Mouse (Mus musculus) heart, adult 2 months (tissue): Measurements from ENCODE around the gene Swsap1. TPM values are rescaled to one million over a fixed set of nuclear protein-coding genes. Genes with fewer than 3 reads are reported as not detected.

Experiments used
- DNase-seq, 2 experiments: peaks; one replicate each; pipeline ENCODE4 v3.0.0; 2021
- H3K27ac ChIP-seq: fragments of 200-600 bp; 2 replicates; pipeline ENCODE4 v1.8.1; 2022
- H3K27me3 ChIP-seq: fragments of 200-500 bp; 2 replicates; pipeline ENCODE4 v1.6.1; 2012; ENCODE audit warnings: mild to moderate bottlenecking, low read length, inconsistent platforms, mixed read lengths; ENCODE audit not compliant: control insufficient read depth, insufficient read depth
- H3K36me3 ChIP-seq: fragments of 200-500 bp; 2 replicates; pipeline ENCODE4 v1.6.1; 2012; ENCODE audit warnings: low read length, inconsistent platforms; ENCODE audit not compliant: control insufficient read depth, insufficient read depth
- H3K4me1 ChIP-seq: fragments of 200-500 bp; 2 replicates; pipeline ENCODE4 v1.6.1; 2011; ENCODE audit warnings: low read length; ENCODE audit not compliant: control insufficient read depth, insufficient read depth
- H3K4me3 ChIP-seq: fragments of 200-600 bp; 2 replicates; pipeline ENCODE4 v1.8.1; 2022
- H3K79me2 ChIP-seq: fragments of 200-500 bp; replicated peaks from 2 replicates; pipeline ENCODE4 v1.6.1; 2012; ENCODE audit warnings: mild to moderate bottlenecking, inconsistent platforms, low read length, moderate library complexity, mixed read lengths; ENCODE audit not compliant: control insufficient read depth, insufficient read depth
- H3K9ac ChIP-seq: fragments of 200-500 bp; 2 replicates; pipeline ENCODE4 v1.6.1; 2012; ENCODE audit warnings: low read depth, mild to moderate bottlenecking, control low read depth, inconsistent platforms, low read length, mixed read lengths
- CTCF ChIP-seq: fragments of 200-600 bp; IDR thresholded peaks from 2 replicates; pipeline ENCODE4 v1.8.1; 2022; ENCODE audit warnings: antibody characterized with exemption, mild to moderate bottlenecking, moderate library complexity
- EP300 ChIP-seq: fragments of 200-500 bp; IDR thresholded peaks from 2 replicates; pipeline ENCODE4 v1.6.1; 2011; ENCODE audit warnings: low read depth, low read length, control low read depth; ENCODE audit not compliant: insufficient read depth
- POLR2A ChIP-seq: fragments of 200-500 bp; IDR thresholded peaks from 2 replicates; pipeline ENCODE4 v1.6.1; 2011; ENCODE audit warnings: mild to moderate bottlenecking, low read depth, low read length, control low read depth; ENCODE audit not compliant: insufficient read depth
- WGBS: fragments of 180-500 bp; shearing (Covaris S2); methylation state at CpG from one replicate; pipeline ENCODE4 v1.1.7; 2018; 5-methylcytosine and 5-hydroxymethylcytosine counted together
- intact Hi-C: fragments of 180-260 bp; cut with DNase I; formaldehyde crosslinking; loops from one replicate; pipeline ENCODE4 v1.15.1; 2025
- polyA plus RNA-seq: library from polyadenylated mRNA; depleted of rRNA; stranded (reverse); fragments of >200 nt; gene quantifications from 2 replicates; pipeline ENCODE4 v1.2.3, GENCODE M21; 2012
- total RNA-seq, 2 experiments: library from RNA; stranded (reverse); gene quantifications; 2 replicates each; pipeline ENCODE4 v1.2.3; 2021

Swsap1 gene
- total and polyA plus RNA-seq, 3 experiments: 6.2 to 7.4 (median 6.5) TPM

GRCm38 (mm10) chr9:21988421-21989101 lies 33.0 kb downstream of the Swsap1 start:
- TF ChIP-seq CTCF (no peak), POLR2A (no peak), EP300 (no peak)
- H3K79me2 ChIP-seq: no peaks in the 10 kb centered on the region
- intact Hi-C loops: no loop called here
- H3K27ac ChIP-seq: no peak overlapping the region
- H3K4me3 ChIP-seq: peak overlapping the region; percentile 58
- no peak for DNase-seq
- peak overlapping the region; percentile 63 for H3K9ac ChIP-seq
- H3K27me3 ChIP-seq: peaks cover 9% of the 10 kb centered on the region; the same call in 1 of the 2 replicates
- H3K4me1 ChIP-seq: no peaks in the 10 kb centered on the region; the same call in 1 of the 2 replicates
- no peaks in the 10 kb centered on the region for H3K36me3 ChIP-seq
- 3% methylated on average over 32 of the region's 32 CpGs for WGBS

- peak; percentile 31; the same call in 1 of the 2 replicates for TF ChIP-seq POLR2A
- no peak for TF ChIP-seq EP300
- no peak for TF ChIP-seq CTCF
Observed at GRCm38 (mm10) chr9:21989230-21990110, 33.9 kb downstream of the Swsap1 start, which contains the start of gene Rgl3. Gene Rgl3 (minus strand): TSS chr9:21989446.

GRCm38 (mm10) chr9:21992227-21992626 lies 36.7 kb downstream of the Swsap1 start:
- Histone ChIP-seq H3K27me3 (peaks cover 9% of the 10 kb centered on the region; the same call in 1 of the 2 replicates), H3K9ac (no peak overlapping the region), H3K4me3 (no peak overlapping the region), H3K4me1 (no peaks in the 10 kb centered on the region; the same call in 1 of the 2 replicates), H3K27ac (no peak overlapping the region), H3K79me2 (no peaks in the 10 kb centered on the region), H3K36me3 (no peaks in the 10 kb centered on the region)
- 74% methylated on average over 4 of the region's 4 CpGs for WGBS
- intact Hi-C loops: no loop called here
- no peak for DNase-seq
- no peak for TF ChIP-seq POLR2A

More at GRCm38 (mm10) chr9:21989230-21990110, 33.9 kb downstream of the Swsap1 start, which contains the start of gene Rgl3:
- H3K4me1 ChIP-seq: no peaks in the 10 kb centered on the region; the same call in 1 of the 2 replicates
- intact Hi-C loops: no loop called here
- no peaks in the 10 kb centered on the region for H3K79me2 ChIP-seq
- DNase-seq: peak; percentile 76
- H3K27me3 ChIP-seq: peaks cover 9% of the 10 kb centered on the region; the same call in 1 of the 2 replicates
- no peak within 1 kb of the TSS; the same call in 1 of the 2 replicates for H3K27ac ChIP-seq
- peak within 1 kb of the TSS; percentile 63 for H3K9ac ChIP-seq
- no peaks in the 10 kb centered on the region for H3K36me3 ChIP-seq
- peak within 1 kb of the TSS; percentile 58 for H3K4me3 ChIP-seq
- WGBS: 2% methylated on average over 42 of the region's 42 CpGs

- H3K9ac ChIP-seq: no peak overlapping the region
- H3K36me3 ChIP-seq: no peaks in the 10 kb centered on the region
- DNase-seq: no peak
- no peaks in the 10 kb centered on the region for H3K4me1 ChIP-seq
- peaks cover 3% of the 10 kb centered on the region; the same call in 1 of the 2 replicates for H3K27me3 ChIP-seq
- H3K27ac ChIP-seq: no peak overlapping the region
- intact Hi-C loops: no loop called here
- TF ChIP-seq EP300: no peak
- no peak for TF ChIP-seq CTCF
- TF ChIP-seq POLR2A: no peak
- no peak overlapping the region for H3K4me3 ChIP-seq
- no peaks in the 10 kb centered on the region for H3K79me2 ChIP-seq
- WGBS: 81% methylated on average over 3 of the region's 3 CpGs
Observed at GRCm38 (mm10) chr9:21996178-21996867, 40.8 kb downstream of the Swsap1 start.

- Histone ChIP-seq H3K36me3 (no peaks in the 10 kb centered on the region), H3K9ac (no peak overlapping the region), H3K4me1 (peaks cover 4% of the 10 kb centered on the region), H3K4me3 (no peak overlapping the region), H3K79me2 (no peaks in the 10 kb centered on the region), H3K27me3 (no peaks in the 10 kb centered on the region), H3K27ac (no peak overlapping the region)
- 90% methylated on average over 6 of the region's 6 CpGs for WGBS
- intact Hi-C loops: loop anchor here (5.0 to 10.0 kb wide), 3 partner anchors 72 to 157 kb away; partner anchors contain the start of genes Elof1, Gm49318, Pigyl and Zfp653
- DNase-seq: no peak
- TF ChIP-seq EP300 (no peak), POLR2A (no peak), CTCF (no peak)
Observed at GRCm38 (mm10) chr9:22000296-22000695, 44.7 kb downstream of the Swsap1 start.
